Comparison of ENCODE assay signal across 38 mouse cellular contexts in genomic region chr5:88111430-88111829, GRCm38 (mm10). TPM values are rescaled to one million over a fixed set of nuclear protein-coding genes. Genes with fewer than 3 reads are reported as not detected.
"Had no signal": no experiment of that assay in that cellular context is flagged by ENCODE, and none has a peak within 500 bp of the region (broad histone marks: within the 10 kb centered on the region; RNA-seq: fewer than 3 reads in every experiment).

TSS of gene Gm11116 (minus strand) at chr5:88111530.

- H3K9me3 ChIP-seq: embryonic facial prominence, embryonic 10.5 days; embryonic facial prominence, embryonic 12.5 days; embryonic facial prominence, embryonic 13.5 days; embryonic facial prominence, embryonic 15.5 days; forebrain, embryonic 10.5 days; forebrain, embryonic 12.5 days; forebrain, embryonic 13.5 days; forebrain, embryonic 15.5 days; heart, embryonic 10.5 days had no signal

- H3K4me1 ChIP-seq: embryonic facial prominence, embryonic 10.5 days; embryonic facial prominence, embryonic 12.5 days; embryonic facial prominence, embryonic 13.5 days; embryonic facial prominence, embryonic 15.5 days; forebrain, embryonic 10.5 days; forebrain, embryonic 12.5 days; forebrain, embryonic 13.5 days; forebrain, embryonic 15.5 days; heart, embryonic 10.5 days had no signal

- H3K9ac ChIP-seq: embryonic facial prominence, embryonic 12.5 days; embryonic facial prominence, embryonic 13.5 days; embryonic facial prominence, embryonic 15.5 days; forebrain, embryonic 12.5 days; forebrain, embryonic 13.5 days; forebrain, embryonic 15.5 days; forebrain, postnatal 0 days had no signal

- DNase-seq: cerebellum, adult 9-11 months; cerebellum, postnatal 10 days; cerebellum, postnatal 14 days; cerebellum, postnatal 25 days; cerebellum, postnatal 36 days; embryo, embryonic 11 days; forebrain, postnatal 0 days; gastrocnemius, adult 2 months; gastrocnemius, postnatal 10 days; gastrocnemius, postnatal 14 days; gastrocnemius, postnatal 25 days; gastrocnemius, postnatal 36 days; heart, adult 18-20 months; heart, adult 2 months had no signal

- H3K27ac ChIP-seq: embryonic facial prominence, embryonic 10.5 days; embryonic facial prominence, embryonic 12.5 days; embryonic facial prominence, embryonic 13.5 days; embryonic facial prominence, embryonic 15.5 days; forebrain, embryonic 10.5 days; forebrain, embryonic 12.5 days; forebrain, embryonic 13.5 days; forebrain, embryonic 15.5 days; gastrocnemius, adult 2 months; heart, adult 2 months; heart, embryonic 10.5 days had no signal

- H3K4me3 ChIP-seq: embryonic facial prominence, embryonic 10.5 days; embryonic facial prominence, embryonic 12.5 days; embryonic facial prominence, embryonic 13.5 days; embryonic facial prominence, embryonic 15.5 days; erythroblast, embryonic 14.5 days; forebrain, embryonic 10.5 days; forebrain, embryonic 12.5 days; forebrain, embryonic 13.5 days; forebrain, embryonic 15.5 days; gastrocnemius, adult 2 months; heart, adult 2 months; heart, embryonic 10.5 days had no signal

- H3K27me3 ChIP-seq: embryonic facial prominence, embryonic 12.5 days; embryonic facial prominence, embryonic 13.5 days; embryonic facial prominence, embryonic 15.5 days; forebrain, embryonic 12.5 days; forebrain, embryonic 13.5 days; forebrain, embryonic 15.5 days had no signal

- H3K36me3 ChIP-seq: embryonic facial prominence, embryonic 10.5 days; embryonic facial prominence, embryonic 12.5 days; embryonic facial prominence, embryonic 13.5 days; embryonic facial prominence, embryonic 15.5 days; forebrain, embryonic 10.5 days; forebrain, embryonic 12.5 days; forebrain, embryonic 15.5 days; heart, embryonic 10.5 days had no signal

RNA-seq across cellular contexts. Expression of gene Gm11116, which starts in this region (rescaled TPM):
- total RNA-seq: common myeloid progenitor, adult 5-6 weeks; forebrain, postnatal 0 days; gastrocnemius, adult 18-20 months; gastrocnemius, adult 2 months; gastrocnemius, adult 8-10 months; gastrocnemius, postnatal 10 days; gastrocnemius, postnatal 14 days; gastrocnemius, postnatal 25 days; gastrocnemius, postnatal 36 days; gastrocnemius, postnatal 4 days; granulocyte monocyte progenitor cell, adult 5-6 weeks; heart, adult 18-20 months; heart, adult 2 months; heart, adult 8-10 months had no signal
- polyA plus RNA-seq: cortical plate, adult 2 months; embryonic facial prominence, embryonic 10.5 days; embryonic facial prominence, embryonic 11.5 days; embryonic facial prominence, embryonic 12.5 days; embryonic facial prominence, embryonic 13.5 days; embryonic facial prominence, embryonic 14.5 days; embryonic facial prominence, embryonic 15.5 days; erythroblast, embryonic 14.5 days; forebrain, embryonic 10.5 days; forebrain, embryonic 11.5 days; forebrain, embryonic 12.5 days; forebrain, embryonic 13.5 days; forebrain, embryonic 14.5 days; forebrain, embryonic 15.5 days; forebrain, embryonic 16.5 days; forebrain, postnatal 0 days; frontal cortex, adult 2 months; gonadal fat pad, adult 2 months; heart, adult 2 months; heart, embryonic 10.5 days had no signal
